Mouse (Mus musculus) lung, embryonic 15.5 days (tissue): ENCODE data around the gene Cacng4. TPM values are rescaled to one million over a fixed set of nuclear protein-coding genes. Genes with fewer than 3 reads are reported as not detected.

Experiments used
- ATAC-seq: fragments of 200-750 bp; cut with Nextera tagmentation; 2 replicates; pipeline ENCODE4 v1.8.0; 2017; ENCODE audit warnings: moderate number of reproducible peaks, borderline replicate concordance; ENCODE audit not compliant: low FRiP score, low TSS enrichment; ENCODE audit errors: extremely low read depth
- H3K27ac ChIP-seq: fragments of 300-500 bp; sonication (generic); 2 replicates; pipeline ENCODE4 v1.5.1; 2015; ENCODE audit warnings: moderate library complexity, mild to moderate bottlenecking, inconsistent platforms
- H3K27me3 ChIP-seq: fragments of 300-500 bp; sonication (generic); 2 replicates; pipeline ENCODE4 v1.6.1; 2015; ENCODE audit warnings: inconsistent platforms
- H3K36me3 ChIP-seq: fragments of 300-500 bp; sonication (generic); 2 replicates; pipeline ENCODE4 v1.6.1; 2015; ENCODE audit warnings: inconsistent platforms
- H3K4me1 ChIP-seq: fragments of 300-500 bp; sonication (generic); 2 replicates; pipeline ENCODE4 v1.6.1; 2015; ENCODE audit warnings: inconsistent platforms
- H3K4me2 ChIP-seq: fragments of 300-500 bp; sonication (generic); 2 replicates; pipeline ENCODE4 v1.6.1; 2015; ENCODE audit warnings: inconsistent platforms, mild to moderate bottlenecking, moderate library complexity
- H3K4me3 ChIP-seq: fragments of 300-500 bp; sonication (generic); 2 replicates; pipeline ENCODE4 v1.5.1; 2015; ENCODE audit warnings: mild to moderate bottlenecking, inconsistent platforms
- H3K9ac ChIP-seq: fragments of 300-500 bp; sonication (generic); 2 replicates; pipeline ENCODE4 v1.6.1; 2015; ENCODE audit warnings: inconsistent platforms
- H3K9me3 ChIP-seq: fragments of 300-500 bp; sonication (generic); 2 replicates; pipeline ENCODE4 v1.6.1; 2016; ENCODE audit warnings: inconsistent platforms
- WGBS: fragments of 180-500 bp; shearing (Covaris S2); methylation state at CpG from one replicate; pipeline ENCODE4 v1.1.7; 2015; 5-methylcytosine and 5-hydroxymethylcytosine counted together
- polyA plus RNA-seq: library from polyadenylated mRNA; unstranded; fragments of >200 nt; fragmentation: Nextera tagmentation; extraction: Ambion mirVana; gene quantifications from 2 replicates; pipeline ENCODE4 v1.2.1, GENCODE M21; 2015

Gene Cacng4
- polyA plus RNA-seq, 1 experiment from 2014 or later, result 1.2 TPM

DNA sequence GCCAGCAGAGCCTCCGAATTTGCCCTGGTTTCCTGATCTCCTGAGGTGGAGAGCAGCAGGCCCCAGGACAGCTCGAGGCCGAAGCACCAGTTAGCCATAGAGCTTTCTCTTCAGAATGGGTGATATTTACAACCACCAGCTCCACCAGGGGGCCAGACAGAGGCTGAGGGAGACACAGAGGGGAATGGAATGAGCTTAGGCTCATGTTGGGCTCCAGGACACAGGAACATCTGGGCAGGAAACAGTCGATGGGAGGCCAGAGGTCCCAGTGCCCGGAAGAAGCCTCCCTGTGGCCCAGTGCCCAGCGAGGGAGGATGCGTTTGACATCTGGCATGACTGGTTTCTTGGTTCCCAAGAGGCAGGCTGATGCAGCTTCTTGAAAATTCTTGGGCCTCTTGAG is 60.2 kb downstream of the Cacng4 start:
- WGBS, result 67% methylated on average over 7 of the region's 7 CpGs
- H3K9ac ChIP-seq, result no peak overlapping the region
- no peak for ATAC-seq
- H3K36me3 ChIP-seq, result no peaks in the 10 kb centered on the region
- no peaks in the 10 kb centered on the region for H3K4me1 ChIP-seq
- H3K4me3 ChIP-seq, result no peak overlapping the region
- H3K4me2 ChIP-seq, result no peak overlapping the region
- no peak overlapping the region for H3K27ac ChIP-seq
- H3K9me3 ChIP-seq, result no peaks in the 10 kb centered on the region
- H3K27me3 ChIP-seq, result no peaks in the 10 kb centered on the region

DNA sequence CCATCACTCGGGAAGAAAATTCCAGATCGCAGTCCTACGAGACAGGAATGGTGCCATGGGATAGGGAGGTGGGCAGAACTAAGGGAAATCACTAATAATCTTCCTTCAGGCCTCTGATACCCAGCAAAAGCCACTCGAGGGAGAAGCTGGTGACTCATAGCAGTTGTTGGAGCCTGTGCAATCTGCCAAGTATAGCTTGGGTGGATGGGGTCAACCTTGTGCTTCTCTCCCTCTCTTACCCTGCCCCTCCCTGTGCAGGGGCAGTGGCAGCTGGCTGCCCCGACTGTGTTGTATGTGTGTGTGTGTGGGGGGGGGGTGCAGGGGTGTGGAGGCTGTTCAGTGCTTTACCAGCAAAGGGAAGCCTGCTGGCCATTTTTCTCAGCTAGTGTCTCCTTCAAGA is 62.9 kb downstream of the Cacng4 start:
- no peaks in the 10 kb centered on the region for H3K9me3 ChIP-seq
- no peaks in the 10 kb centered on the region for H3K36me3 ChIP-seq
- H3K27me3 ChIP-seq, result no peaks in the 10 kb centered on the region
- no peak overlapping the region for H3K4me2 ChIP-seq
- H3K9ac ChIP-seq, result no peak overlapping the region
- H3K4me1 ChIP-seq, result no peaks in the 10 kb centered on the region
- 62% methylated on average over 5 of the region's 5 CpGs for WGBS
- ATAC-seq, result no peak
- no peak overlapping the region for H3K27ac ChIP-seq
- no peak overlapping the region for H3K4me3 ChIP-seq

DNA sequence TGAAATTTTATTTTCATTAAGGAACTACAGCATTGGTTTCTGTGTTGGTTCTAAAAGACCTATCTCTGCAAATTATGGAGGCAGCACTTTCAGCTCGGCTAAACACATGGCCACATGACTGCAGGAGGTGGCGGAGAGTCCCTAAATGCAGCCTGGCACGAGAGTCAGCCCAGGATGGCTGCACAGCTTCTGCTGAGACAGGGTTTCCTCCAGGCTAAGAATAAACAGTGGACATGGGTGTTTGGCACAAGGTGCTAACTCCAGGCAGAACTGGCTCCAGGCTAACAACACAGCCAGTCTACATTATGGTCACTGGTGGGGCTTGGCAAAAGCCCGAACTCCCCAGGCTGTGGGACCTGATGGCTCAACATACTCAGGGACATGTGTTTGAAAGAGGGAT is 63.4 kb downstream of the Cacng4 start:
- Histone ChIP-seq H3K4me3 (no peak overlapping the region), H3K4me2 (no peak overlapping the region), H3K27ac (no peak overlapping the region), H3K9me3 (no peaks in the 10 kb centered on the region), H3K27me3 (no peaks in the 10 kb centered on the region), H3K4me1 (no peaks in the 10 kb centered on the region), H3K9ac (no peak overlapping the region), H3K36me3 (no peaks in the 10 kb centered on the region)
- no peak for ATAC-seq
- WGBS, result 73% methylated on average over 4 of the region's 4 CpGs

DNA sequence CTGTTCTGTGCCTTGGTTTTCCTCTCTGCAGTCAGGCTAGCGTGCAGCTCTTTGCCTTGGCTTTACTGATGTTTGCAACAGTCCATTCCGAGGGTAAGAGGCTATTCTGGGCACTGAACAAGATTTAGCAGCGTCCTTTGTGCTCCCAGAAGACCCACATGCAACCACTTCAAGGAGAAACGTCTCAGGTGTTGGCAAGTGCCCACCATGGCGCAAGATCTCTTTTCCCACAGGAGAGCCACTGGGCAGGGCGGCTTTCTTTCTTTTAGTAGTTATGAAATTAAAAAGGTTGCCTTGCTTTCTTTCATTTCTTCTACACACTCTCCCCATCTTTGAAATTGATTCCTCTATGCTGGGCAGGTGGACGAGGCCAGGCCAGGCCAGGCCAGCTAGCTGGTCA is 65.2 kb downstream of the Cacng4 start:
- 72% methylated on average over 7 of the region's 7 CpGs for WGBS
- ATAC-seq, result no peak

DNA sequence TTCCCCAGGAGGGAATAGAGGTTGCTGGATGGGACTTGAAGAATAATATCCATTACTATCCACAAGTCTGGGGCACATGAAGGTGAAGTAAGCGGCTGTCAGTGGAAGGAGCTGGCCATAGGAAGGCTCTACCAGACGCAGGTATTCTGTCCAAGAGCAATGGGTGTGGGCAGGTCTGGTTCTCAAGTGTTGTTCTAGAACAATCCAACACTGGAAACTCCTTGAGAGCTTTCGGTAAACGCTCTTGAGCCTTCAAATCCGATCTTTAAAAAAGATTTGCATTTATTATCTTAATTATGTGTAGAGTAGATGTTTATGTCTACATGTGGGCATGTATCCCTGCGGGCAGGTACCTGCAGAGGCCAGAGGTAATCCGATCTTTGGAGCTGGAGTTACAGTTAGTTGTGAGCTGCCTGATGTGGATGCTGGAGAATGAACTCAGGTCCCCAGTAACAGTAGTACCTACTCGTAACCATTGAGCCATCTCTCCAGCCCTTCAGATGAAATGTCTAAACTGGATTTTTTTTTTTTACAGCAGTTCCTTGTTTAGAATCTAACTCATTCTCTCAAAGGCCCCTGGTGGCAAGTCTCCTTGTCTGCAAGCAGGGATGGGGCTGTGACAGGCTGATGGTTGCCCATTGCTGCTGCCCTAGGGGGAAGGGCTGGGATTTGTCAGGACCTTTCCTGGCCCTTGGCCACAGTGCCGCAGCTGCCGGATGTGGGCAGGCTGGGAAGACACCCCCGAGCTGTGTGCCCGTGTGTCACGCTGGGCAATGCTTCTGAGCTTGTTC is 66.1 kb downstream of the Cacng4 start:
- H3K27me3 ChIP-seq, result no peaks in the 10 kb centered on the region
- no peak for ATAC-seq
- H3K9me3 ChIP-seq, result no peaks in the 10 kb centered on the region
- no peak overlapping the region for H3K4me3 ChIP-seq
- no peak overlapping the region for H3K27ac ChIP-seq
- no peak overlapping the region for H3K4me2 ChIP-seq
- 57% methylated on average over 13 of the region's 13 CpGs for WGBS
- H3K9ac ChIP-seq, result no peak overlapping the region
- H3K4me1 ChIP-seq, result no peaks in the 10 kb centered on the region
- no peaks in the 10 kb centered on the region for H3K36me3 ChIP-seq

More for the DNA sequence above, 65.2 kb downstream of the Cacng4 start:
- no peaks in the 10 kb centered on the region for H3K4me1 ChIP-seq
- no peaks in the 10 kb centered on the region for H3K9me3 ChIP-seq
- no peaks in the 10 kb centered on the region for H3K36me3 ChIP-seq
- no peak overlapping the region for H3K27ac ChIP-seq
- H3K27me3 ChIP-seq, result no peaks in the 10 kb centered on the region
- H3K9ac ChIP-seq, result no peak overlapping the region
- no peak overlapping the region for H3K4me3 ChIP-seq
- H3K4me2 ChIP-seq, result no peak overlapping the region

DNA sequence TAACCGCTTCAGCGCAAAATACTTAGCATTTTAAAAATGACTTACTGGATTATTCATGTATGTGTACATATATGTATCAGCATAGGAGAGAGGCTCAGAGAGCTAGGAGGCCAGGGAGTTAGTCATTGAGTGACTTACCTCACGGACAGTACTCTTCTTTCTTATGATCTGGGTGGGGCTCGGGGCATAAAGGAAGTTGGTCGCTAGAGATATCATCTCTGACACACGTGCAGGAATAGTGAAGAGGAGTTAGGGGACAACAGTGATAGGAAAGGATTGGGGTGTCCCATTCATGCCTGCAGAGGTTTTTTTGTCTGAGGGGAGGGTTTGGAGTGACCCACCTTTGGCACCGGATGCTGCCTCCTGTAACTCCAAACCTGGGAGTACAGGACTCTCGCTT is 69.8 kb downstream of the Cacng4 start:
- Histone ChIP-seq H3K4me3 (no peak overlapping the region), H3K9me3 (no peaks in the 10 kb centered on the region), H3K4me1 (no peaks in the 10 kb centered on the region), H3K27me3 (no peaks in the 10 kb centered on the region), H3K36me3 (no peaks in the 10 kb centered on the region), H3K9ac (no peak overlapping the region), H3K27ac (no peak overlapping the region), H3K4me2 (no peak overlapping the region)
- no peak for ATAC-seq
- 80% methylated on average over 8 of the region's 8 CpGs for WGBS

DNA sequence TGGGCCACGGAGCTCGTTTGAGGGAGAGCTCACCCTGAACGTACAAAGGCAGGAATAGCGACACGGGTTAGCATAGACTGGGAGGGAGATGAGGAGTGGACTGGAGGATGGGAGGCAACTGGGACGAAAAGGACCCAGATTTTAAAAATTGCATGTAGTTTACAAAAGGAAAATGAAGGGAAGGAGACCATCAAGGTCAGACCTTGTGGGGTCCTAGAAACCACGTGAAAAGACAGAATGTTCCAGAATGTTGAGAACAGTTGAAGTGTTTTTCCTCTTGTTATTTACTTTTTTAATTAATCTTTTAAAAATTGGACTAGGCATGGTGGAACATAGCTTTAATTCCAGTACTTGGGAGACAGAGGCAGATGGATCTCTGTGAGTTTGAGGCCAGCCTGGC is 73.3 kb downstream of the Cacng4 start:
- no peaks in the 10 kb centered on the region for H3K27me3 ChIP-seq
- H3K27ac ChIP-seq, result no peak overlapping the region
- ATAC-seq, result no peak
- no peak overlapping the region for H3K4me3 ChIP-seq
- 82% methylated on average over 7 of the region's 7 CpGs for WGBS
- H3K4me1 ChIP-seq, result no peaks in the 10 kb centered on the region
- no peaks in the 10 kb centered on the region for H3K36me3 ChIP-seq
- H3K4me2 ChIP-seq, result no peak overlapping the region
- no peak overlapping the region for H3K9ac ChIP-seq
- no peaks in the 10 kb centered on the region for H3K9me3 ChIP-seq

DNA sequence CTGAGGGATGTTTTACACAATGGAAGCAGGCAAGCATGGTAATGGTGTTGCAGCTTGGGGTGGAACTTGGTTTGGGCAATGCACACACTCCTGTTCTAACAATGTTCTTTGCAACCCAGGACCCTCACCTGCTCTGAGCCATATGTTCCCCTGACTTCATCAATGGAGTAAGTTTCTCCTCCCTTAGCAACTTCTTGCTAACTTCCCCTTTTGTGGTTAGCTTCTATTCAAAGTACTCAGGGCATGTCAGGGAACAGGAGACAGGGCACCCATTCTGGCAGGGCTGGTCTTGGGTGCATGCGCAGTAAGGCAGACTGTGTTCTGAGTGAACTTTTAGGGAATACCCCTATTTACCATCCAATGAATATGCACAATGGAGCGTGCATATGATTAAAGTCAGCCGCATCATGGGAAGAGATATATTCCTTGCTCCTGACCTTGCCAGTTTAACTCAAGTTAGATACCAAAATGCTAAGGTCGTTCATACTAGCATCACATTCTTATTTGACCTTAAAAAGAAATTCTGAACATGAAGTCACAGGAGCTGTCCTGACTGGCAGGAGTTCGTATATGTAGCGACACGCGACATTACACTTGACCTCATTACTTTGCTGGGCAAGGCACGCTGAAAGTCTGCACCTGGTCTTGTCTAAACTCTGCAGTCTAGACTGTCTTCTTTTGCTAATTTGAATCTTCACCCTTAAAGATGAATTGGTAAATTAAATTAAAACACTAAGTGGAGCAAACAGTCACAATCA is 73.9 kb downstream of the Cacng4 start:
- Histone ChIP-seq H3K4me1 (no peaks in the 10 kb centered on the region), H3K27me3 (no peaks in the 10 kb centered on the region), H3K9ac (no peak overlapping the region), H3K27ac (no peak overlapping the region), H3K4me2 (no peak overlapping the region), H3K36me3 (no peaks in the 10 kb centered on the region), H3K9me3 (no peaks in the 10 kb centered on the region), H3K4me3 (no peak overlapping the region)
- no peak for ATAC-seq
- 77% methylated on average over 9 of the region's 9 CpGs for WGBS

GRCm38 (mm10) chr11:107716332-107716938 is 77.9 kb downstream of the Cacng4 start, which contains the start of gene Cacng1:
TSS of gene Cacng1 (minus strand) at chr11:107716522.
- ATAC-seq, result no peak
- no peaks in the 10 kb centered on the region for H3K36me3 ChIP-seq
- H3K9me3 ChIP-seq, result no peaks in the 10 kb centered on the region
- no peak within 1 kb of the TSS for H3K4me2 ChIP-seq
- no peaks in the 10 kb centered on the region for H3K27me3 ChIP-seq
- no peak within 1 kb of the TSS for H3K27ac ChIP-seq
- no peak within 1 kb of the TSS for H3K4me3 ChIP-seq
- WGBS, result 68% methylated on average over 16 of the region's 16 CpGs
- no peak within 1 kb of the TSS for H3K9ac ChIP-seq
- no peaks in the 10 kb centered on the region for H3K4me1 ChIP-seq

GRCm38 (mm10) chr11:107714368-107714767 is 80.0 kb downstream of the Cacng4 start:
- no peak overlapping the region for H3K27ac ChIP-seq
- H3K4me3 ChIP-seq, result no peak overlapping the region
- no peaks in the 10 kb centered on the region for H3K4me1 ChIP-seq
- ATAC-seq, result no peak
- WGBS, result 83% methylated on average over 7 of the region's 7 CpGs
- no peak overlapping the region for H3K4me2 ChIP-seq
- H3K9me3 ChIP-seq, result no peaks in the 10 kb centered on the region
- H3K27me3 ChIP-seq, result no peaks in the 10 kb centered on the region
- no peak overlapping the region for H3K9ac ChIP-seq
- H3K36me3 ChIP-seq, result no peaks in the 10 kb centered on the region

- H3K4me3 ChIP-seq, result no peak overlapping the region
- no peaks in the 10 kb centered on the region for H3K27me3 ChIP-seq
- H3K4me2 ChIP-seq, result no peak overlapping the region
- H3K27ac ChIP-seq, result no peak overlapping the region
- WGBS, result 46% methylated on average over 3 of the region's 3 CpGs
- no peaks in the 10 kb centered on the region for H3K36me3 ChIP-seq
- no peaks in the 10 kb centered on the region for H3K9me3 ChIP-seq
- H3K9ac ChIP-seq, result no peak overlapping the region
- no peaks in the 10 kb centered on the region for H3K4me1 ChIP-seq
- ATAC-seq, result no peak
Measured at GRCm38 (mm10) chr11:107710379-107710778, 84.0 kb downstream of the Cacng4 start.
